Mouse (Mus musculus) lung, postnatal 0 days (tissue): ENCODE results near the gene Gmds. TPM values are rescaled to one million over a fixed set of nuclear protein-coding genes. Genes with fewer than 3 reads are reported as not detected.

Experiments
- ATAC-seq: fragments of 200-750 bp; cut with Nextera tagmentation; 2 replicates; pipeline ENCODE4 v1.8.0; 2017; ENCODE audit warnings: moderate library complexity
- DNase-seq: peaks from one replicate; pipeline ENCODE4 v3.0.0-alpha.2; 2016; ENCODE audit warnings: low spot score
- H3K27ac ChIP-seq: fragments of 300-500 bp; sonication (generic); 2 replicates; pipeline ENCODE4 v1.5.1; 2014; ENCODE audit warnings: antibody characterized with exemption, mild to moderate bottlenecking, low read length, mixed read lengths
- H3K27me3 ChIP-seq: fragments of 300-500 bp; sonication (generic); replicated peaks from 2 replicates; pipeline ENCODE4 v1.6.1; 2014; ENCODE audit warnings: low read length, mixed read lengths; ENCODE audit not compliant: insufficient read depth
- H3K36me3 ChIP-seq: fragments of 300-500 bp; sonication (generic); 2 replicates; pipeline ENCODE4 v1.6.1; 2014; ENCODE audit warnings: low read length, mixed read lengths; ENCODE audit not compliant: insufficient read depth
- H3K4me1 ChIP-seq: fragments of 300-500 bp; sonication (generic); 2 replicates; pipeline ENCODE4 v1.6.1; 2014; ENCODE audit warnings: antibody characterized with exemption, low read depth, low read length, mixed read lengths; ENCODE audit not compliant: insufficient read depth
- H3K4me2 ChIP-seq: fragments of 300-500 bp; sonication (generic); replicated peaks from 2 replicates; pipeline ENCODE4 v1.6.1; 2014; ENCODE audit warnings: low read depth, mild to moderate bottlenecking, low read length, moderate library complexity, mixed read lengths
- H3K4me3 ChIP-seq: fragments of 300-500 bp; sonication (generic); 2 replicates; pipeline ENCODE4 v1.5.1; 2014; ENCODE audit warnings: low read depth, low read length
- H3K9ac ChIP-seq: fragments of 300-500 bp; sonication (generic); replicated peaks from 2 replicates; pipeline ENCODE4 v1.6.1; 2014; ENCODE audit warnings: low read depth, mild to moderate bottlenecking
- H3K9me3 ChIP-seq: fragments of 300-500 bp; sonication (generic); 2 replicates; pipeline ENCODE4 v1.6.1; 2016; ENCODE audit warnings: low read length, mixed read lengths
- CTCF ChIP-seq: IDR thresholded peaks from 2 replicates; pipeline ENCODE4 v1.5.1; 2016; ENCODE audit warnings: antibody characterized with exemption, mild to moderate bottlenecking
- EP300 ChIP-seq: IDR thresholded peaks from 2 replicates; pipeline ENCODE4 v1.6.1; 2016; ENCODE audit warnings: antibody characterized with exemption, mild to moderate bottlenecking, control low read depth
- WGBS: fragments of 180-500 bp; shearing (Covaris S2); extraction: QIAGEN DNeasy Blood & Tissue Kit; methylation state at CpG from one replicate; pipeline ENCODE4 v1.1.7; 2014; 5-methylcytosine and 5-hydroxymethylcytosine counted together
- polyA plus RNA-seq: library from polyadenylated mRNA; unstranded; fragments of >200 nt; fragmentation: Nextera tagmentation; extraction: Ambion mirVana; gene quantifications from 2 replicates; pipeline ENCODE4 v1.2.1, GENCODE M21; 2015

Gmds gene
- polyA plus RNA-seq, 1 experiment from 2014 or later: 13.4 TPM

- Histone ChIP-seq H3K9me3 (no peaks in the 10 kb centered on the region), H3K27ac (no peak overlapping the region)
Observed at GRCm38 (mm10) chr13:32034799-32035448, 303.6 kb downstream of the Gmds start.

GRCm38 (mm10) chr13:32034139-32034538 is 304.4 kb downstream of the Gmds start:
- Histone ChIP-seq H3K27me3 (no peaks in the 10 kb centered on the region), H3K9me3 (no peaks in the 10 kb centered on the region), H3K36me3 (no peaks in the 10 kb centered on the region), H3K27ac (no peak overlapping the region), H3K9ac (no peak overlapping the region), H3K4me3 (no peak overlapping the region), H3K4me1 (no peaks in the 10 kb centered on the region), H3K4me2 (no peak overlapping the region)
- ATAC-seq: no peak
- TF ChIP-seq CTCF: no peak
- no peak for TF ChIP-seq EP300
- no peak for DNase-seq
- 86% methylated on average over 8 of the region's 8 CpGs for WGBS

More at GRCm38 (mm10) chr13:32034799-32035448, 303.6 kb downstream of the Gmds start:
- H3K4me1 ChIP-seq: no peaks in the 10 kb centered on the region
- WGBS: 55% methylated on average over 6 of the region's 6 CpGs
- DNase-seq: no peak
- H3K27me3 ChIP-seq: no peaks in the 10 kb centered on the region
- H3K4me2 ChIP-seq: no peak overlapping the region
- H3K4me3 ChIP-seq: no peak overlapping the region
- ATAC-seq: no peak
- no peak for TF ChIP-seq CTCF
- TF ChIP-seq EP300: no peak
- H3K9ac ChIP-seq: no peak overlapping the region
- no peaks in the 10 kb centered on the region for H3K36me3 ChIP-seq

GRCm38 (mm10) chr13:32026226-32026975 is 312.1 kb downstream of the Gmds start:
- WGBS: 83% methylated on average over 6 of the region's 6 CpGs
- TF ChIP-seq EP300 (no peak), CTCF (no peak)
- Histone ChIP-seq H3K9me3 (no peaks in the 10 kb centered on the region), H3K4me3 (no peak overlapping the region), H3K36me3 (no peaks in the 10 kb centered on the region), H3K27me3 (no peaks in the 10 kb centered on the region), H3K27ac (no peak overlapping the region), H3K9ac (no peak overlapping the region), H3K4me2 (no peak overlapping the region), H3K4me1 (no peaks in the 10 kb centered on the region)
- ATAC-seq (no peak), DNase-seq (no peak)

- Histone ChIP-seq H3K27ac (no peak overlapping the region), H3K9ac (no peak overlapping the region), H3K4me2 (no peak overlapping the region), H3K4me3 (no peak overlapping the region), H3K27me3 (no peaks in the 10 kb centered on the region), H3K36me3 (no peaks in the 10 kb centered on the region), H3K9me3 (no peaks in the 10 kb centered on the region), H3K4me1 (no peaks in the 10 kb centered on the region)
- DNase-seq: no peak
- no peak for ATAC-seq
- TF ChIP-seq CTCF (no peak), EP300 (no peak)
Observed at GRCm38 (mm10) chr13:32024822-32025221, 313.7 kb downstream of the Gmds start.

GRCm38 (mm10) chr13:32020455-32021249 is 317.9 kb downstream of the Gmds start:
- H3K27ac ChIP-seq: no peak overlapping the region
- H3K4me1 ChIP-seq: no peaks in the 10 kb centered on the region; the same call in 1 of the 2 replicates
- DNase-seq (no peak), ATAC-seq (no peak)
- no peaks in the 10 kb centered on the region for H3K9me3 ChIP-seq
- no peaks in the 10 kb centered on the region for H3K27me3 ChIP-seq
- 71% methylated on average over 6 of the region's 6 CpGs for WGBS
- H3K4me2 ChIP-seq: no peak overlapping the region
- no peak overlapping the region for H3K9ac ChIP-seq
- TF ChIP-seq CTCF (no peak), EP300 (no peak)
- H3K4me3 ChIP-seq: no peak overlapping the region
- no peaks in the 10 kb centered on the region for H3K36me3 ChIP-seq

- DNase-seq (no peak), ATAC-seq (no peak)
- Histone ChIP-seq H3K9ac (no peak overlapping the region), H3K4me3 (no peak overlapping the region), H3K4me2 (no peak overlapping the region), H3K27me3 (no peaks in the 10 kb centered on the region), H3K4me1 (no peaks in the 10 kb centered on the region; the same call in 1 of the 2 replicates), H3K27ac (no peak overlapping the region), H3K9me3 (no peaks in the 10 kb centered on the region), H3K36me3 (no peaks in the 10 kb centered on the region)
- no peak for TF ChIP-seq CTCF
- TF ChIP-seq EP300: no peak
Observed at GRCm38 (mm10) chr13:32019256-32019620, 319.3 kb downstream of the Gmds start.
